Mouse (Mus musculus) lung, adult 2 months (tissue): ENCODE results near the gene Hs3st4. TPM values are rescaled to one million over a fixed set of nuclear protein-coding genes. Genes with fewer than 3 reads are reported as not detected.

Experiments
- DNase-seq: peaks from one replicate; pipeline ENCODE4 v3.0.0; 2022
- H3K4me1 ChIP-seq: fragments of 200-500 bp; 2 replicates; pipeline ENCODE4 v1.6.1; 2011; ENCODE audit warnings: low read length; ENCODE audit not compliant: control insufficient read depth, insufficient read depth
- H3K4me3 ChIP-seq: fragments of 200-500 bp; replicated peaks from 2 replicates; pipeline ENCODE3; 2011; ENCODE audit warnings: low read depth, mild to moderate bottlenecking, control low read depth, low read length; ENCODE audit errors: extremely low read depth
- CTCF ChIP-seq: fragments of 200-500 bp; IDR thresholded peaks from 2 replicates; pipeline ENCODE4 v1.5.1; 2011; ENCODE audit warnings: mild to moderate bottlenecking, low read length, control low read depth; ENCODE audit not compliant: insufficient read depth
- POLR2A ChIP-seq: fragments of 200-500 bp; IDR thresholded peaks from 2 replicates; pipeline ENCODE4 v1.6.1; 2011; ENCODE audit warnings: low read depth, mild to moderate bottlenecking, control low read depth, low read length, borderline replicate concordance; ENCODE audit errors: extremely low read depth
- WGBS: fragments of 180-500 bp; shearing (Covaris S2); methylation state at CpG from one replicate; pipeline ENCODE4 v1.1.7; 2018; 5-methylcytosine and 5-hydroxymethylcytosine counted together
- polyA plus RNA-seq: library from polyadenylated mRNA; depleted of rRNA; stranded (reverse); fragments of >200 nt; gene quantifications from 2 replicates; pipeline ENCODE4 v1.2.3, GENCODE M21; 2012

Gene Hs3st4
- polyA plus RNA-seq, 1 experiment = not detected

GRCm38 (mm10) chr7:123992121-123992520 is 9.5 kb downstream of the Hs3st4 start:
- no peaks in the 10 kb centered on the region for H3K4me1 ChIP-seq
- H3K4me3 ChIP-seq = no peak overlapping the region
- 48% methylated on average over 3 of the region's 3 CpGs for WGBS
- no peak for DNase-seq
- TF ChIP-seq CTCF (no peak), POLR2A (no peak)

DNA sequence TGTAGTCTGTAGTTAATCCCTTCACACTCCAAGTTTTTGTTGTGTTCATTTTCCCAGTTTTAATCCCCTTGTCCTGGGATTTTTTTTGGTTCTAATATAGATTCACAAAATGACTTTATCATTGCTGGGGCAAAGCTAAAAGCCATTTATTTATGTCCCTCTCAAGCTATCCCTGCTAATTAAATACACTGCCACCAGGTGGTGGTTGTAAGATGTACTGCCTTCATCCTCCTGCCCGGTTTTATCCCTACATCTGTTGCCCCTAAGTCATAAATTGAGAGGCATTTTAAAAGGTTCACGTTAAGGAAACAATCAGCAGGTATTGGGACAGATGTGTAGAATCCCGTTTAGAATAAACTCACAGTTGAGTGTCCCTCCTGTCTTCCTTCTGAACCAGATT is 14.6 kb downstream of the Hs3st4 start:
- TF ChIP-seq POLR2A (no peak), CTCF (no peak)
- H3K4me1 ChIP-seq = no peaks in the 10 kb centered on the region
- H3K4me3 ChIP-seq = no peak overlapping the region
- WGBS = 35% methylated on average over 3 of the region's 3 CpGs
- no peak for DNase-seq

DNA sequence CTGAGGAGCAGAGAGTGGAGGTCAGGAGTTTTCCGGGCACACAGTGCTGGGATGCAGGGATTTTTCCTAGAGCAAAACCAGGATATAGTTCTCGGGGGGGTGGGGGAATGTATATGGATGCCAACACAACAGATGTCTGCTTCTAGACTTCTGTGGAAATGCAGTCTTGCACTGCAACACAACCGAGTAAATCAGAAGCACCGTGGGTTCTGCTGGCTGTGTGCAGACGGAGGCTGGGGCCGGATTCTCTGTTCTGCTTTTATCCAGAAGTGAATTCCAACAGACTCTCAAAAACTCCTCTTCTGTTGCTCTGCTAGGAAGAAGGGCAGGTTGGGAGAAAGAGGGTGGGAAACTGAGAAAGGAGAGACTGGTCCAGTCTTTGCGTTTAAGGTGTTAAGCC is 15.9 kb downstream of the Hs3st4 start:
- TF ChIP-seq POLR2A = no peak
- TF ChIP-seq CTCF = no peak
- WGBS = 38% methylated on average over 7 of the region's 7 CpGs
- H3K4me3 ChIP-seq = no peak overlapping the region
- DNase-seq = no peak
- no peaks in the 10 kb centered on the region for H3K4me1 ChIP-seq

DNA sequence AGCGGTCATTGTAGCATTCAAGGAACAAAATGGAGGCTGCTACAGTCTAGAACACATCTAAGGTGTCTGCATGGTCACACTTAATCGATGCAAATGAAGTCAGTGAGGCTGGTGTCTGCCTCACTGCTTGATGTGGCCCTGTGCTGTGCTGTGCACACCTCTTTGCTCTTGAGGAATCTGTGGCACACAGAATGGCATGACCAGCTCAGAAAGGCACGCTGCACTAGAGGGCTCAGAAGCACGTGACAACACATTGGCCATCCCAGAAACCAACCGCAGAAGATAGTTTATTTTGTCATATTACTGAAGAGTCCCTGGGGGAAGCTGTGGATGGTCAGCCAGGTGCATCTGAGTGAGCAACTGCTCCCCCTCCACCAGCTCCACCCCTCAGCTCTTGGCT is 44.2 kb downstream of the Hs3st4 start:
- TF ChIP-seq CTCF (no peak), POLR2A (no peak)
- Histone ChIP-seq H3K4me1 (no peaks in the 10 kb centered on the region), H3K4me3 (no peak overlapping the region)
- no peak for DNase-seq
- WGBS = 72% methylated on average over 5 of the region's 5 CpGs

DNA sequence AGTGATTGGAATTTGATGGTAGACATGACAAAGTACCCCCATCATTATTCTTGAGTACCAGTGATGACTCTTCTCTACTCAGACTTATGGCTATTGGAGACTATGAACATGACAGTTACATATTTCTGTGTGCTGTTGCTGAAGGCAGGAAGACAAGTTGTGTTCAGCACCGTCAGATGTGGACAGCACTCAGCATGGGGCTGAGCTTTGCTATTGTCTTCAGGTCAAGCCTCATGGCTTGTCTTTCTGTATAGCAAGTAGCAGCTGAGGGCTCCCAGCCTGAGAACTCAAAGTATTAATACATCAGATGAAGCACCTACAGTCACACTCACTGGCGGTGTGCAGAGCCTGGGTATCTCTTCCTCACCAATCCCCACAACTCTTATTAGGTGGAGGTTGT is 49.6 kb downstream of the Hs3st4 start:
- DNase-seq = no peak
- TF ChIP-seq POLR2A (no peak), CTCF (no peak)
- H3K4me1 ChIP-seq = no peaks in the 10 kb centered on the region
- WGBS = 38% methylated on average over 2 of the region's 2 CpGs
- H3K4me3 ChIP-seq = no peak overlapping the region

DNA sequence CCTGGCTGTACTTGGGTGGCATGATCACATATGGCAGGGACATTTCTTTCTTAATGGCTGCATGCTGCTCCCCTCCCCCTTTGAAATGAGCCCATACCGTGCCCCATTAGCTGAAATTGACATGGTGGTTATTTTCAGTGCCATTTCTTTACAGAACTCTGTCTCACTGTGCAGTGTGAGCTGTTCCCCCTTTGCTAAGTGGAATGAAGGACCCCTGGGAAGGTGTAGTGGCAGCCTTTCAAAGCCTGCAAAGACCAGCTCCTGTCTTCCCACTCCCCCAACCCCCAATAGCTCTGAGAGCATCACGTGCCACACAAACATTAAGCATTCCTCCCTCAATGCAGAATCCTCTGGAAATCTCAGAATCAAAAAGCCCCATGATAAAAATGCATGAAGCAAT is 50.7 kb downstream of the Hs3st4 start:
- Histone ChIP-seq H3K4me1 (no peaks in the 10 kb centered on the region), H3K4me3 (no peak overlapping the region)
- TF ChIP-seq CTCF (no peak), POLR2A (no peak)
- no peak for DNase-seq
- WGBS = 55% methylated on average over 2 of the region's 2 CpGs

DNA sequence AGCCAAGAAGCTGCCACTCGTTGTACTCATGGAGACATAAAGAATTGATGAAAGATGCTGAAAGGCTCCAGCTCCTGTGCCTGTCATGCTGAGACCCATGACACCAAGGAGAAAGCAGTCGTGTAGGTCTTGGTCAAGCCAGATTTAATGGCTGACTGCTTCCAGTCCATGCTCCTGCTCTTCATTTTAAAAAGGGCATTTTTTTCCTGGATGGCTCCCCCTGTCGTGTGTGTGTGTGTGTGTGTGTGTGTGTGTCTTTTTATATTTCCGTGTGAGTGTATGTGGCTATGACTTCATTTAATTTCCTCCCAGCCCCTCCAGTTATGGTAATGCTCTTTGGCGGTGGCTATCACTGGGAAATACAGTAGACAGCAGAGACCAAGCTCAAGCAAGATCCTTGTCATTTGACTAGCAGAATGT is 54.6 kb downstream of the Hs3st4 start:
- H3K4me3 ChIP-seq = no peak overlapping the region
- WGBS = 56% methylated on average over 5 of the region's 5 CpGs
- no peak for DNase-seq
- TF ChIP-seq POLR2A (no peak), CTCF (no peak)
- no peaks in the 10 kb centered on the region for H3K4me1 ChIP-seq

- no peak for TF ChIP-seq CTCF
- TF ChIP-seq POLR2A = no peak
- Histone ChIP-seq H3K4me1 (no peaks in the 10 kb centered on the region), H3K4me3 (no peak overlapping the region)
- 62% methylated on average over 5 of the region's 5 CpGs for WGBS
- DNase-seq = no peak
These were observed 56.5 kb downstream of the Hs3st4 start for GRCm38 (mm10) chr7:124039142-124039541.

DNA sequence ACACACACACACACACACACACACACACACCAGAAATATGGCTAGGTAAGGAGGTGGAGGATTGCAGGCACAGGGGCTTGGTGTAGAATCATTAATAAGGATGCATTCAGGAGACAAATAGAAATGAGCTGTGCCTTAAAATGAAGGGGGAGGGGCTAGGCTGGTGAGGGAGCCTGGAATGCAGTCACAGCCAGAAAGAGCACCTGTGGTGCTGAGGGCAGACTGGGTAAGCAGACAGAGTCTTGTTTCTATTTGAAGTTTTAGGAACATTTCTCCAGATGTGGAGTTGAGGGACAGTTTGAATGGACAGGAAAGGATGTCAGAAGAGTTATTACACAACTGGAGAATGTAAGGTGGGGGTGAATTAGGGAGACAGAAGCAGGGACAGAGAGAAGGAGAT is 64.7 kb downstream of the Hs3st4 start:
- H3K4me1 ChIP-seq = no peaks in the 10 kb centered on the region
- TF ChIP-seq POLR2A (no peak), CTCF (no peak)
- DNase-seq = no peak
- no peak overlapping the region for H3K4me3 ChIP-seq

DNA sequence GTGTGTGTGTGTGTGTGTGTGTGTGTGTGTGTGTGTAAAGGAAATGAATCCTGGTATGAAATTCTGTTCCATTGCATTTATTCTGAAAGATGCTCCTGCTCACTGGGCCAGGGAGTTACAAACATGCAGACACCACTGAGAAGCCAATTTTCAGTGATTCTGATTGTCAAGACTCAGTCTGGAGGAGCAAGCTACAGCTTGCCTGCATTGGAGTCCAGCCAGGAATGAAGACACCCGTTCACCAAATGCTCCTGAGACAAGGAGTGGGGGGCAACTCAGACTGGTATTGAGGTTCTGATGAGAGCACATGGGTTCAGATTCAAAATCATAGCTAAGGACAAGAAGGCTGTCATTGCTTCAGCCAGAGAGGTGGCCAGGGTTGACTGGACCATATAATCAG is 66.3 kb downstream of the Hs3st4 start:
- no peaks in the 10 kb centered on the region for H3K4me1 ChIP-seq
- 47% methylated on average over 1 of the region's 1 CpGs for WGBS

DNA sequence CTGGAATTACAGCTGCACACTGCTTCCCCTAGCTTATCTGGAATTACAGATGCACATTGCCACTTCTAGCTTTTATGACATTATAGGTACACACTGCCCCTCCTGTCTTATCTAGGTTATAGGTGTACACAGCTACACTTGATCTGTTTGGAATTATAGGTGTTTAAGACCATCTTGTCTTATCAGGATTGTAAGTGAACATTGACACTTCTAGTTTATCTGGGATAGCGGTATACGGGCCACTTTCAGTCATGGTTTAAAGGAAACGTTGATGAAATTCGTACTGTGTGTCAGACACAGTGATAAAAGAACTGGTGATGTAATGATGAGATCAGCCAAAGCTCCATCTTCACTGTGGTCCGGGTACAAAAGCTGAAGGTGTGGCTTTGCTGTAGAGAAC is 67.8 kb downstream of the Hs3st4 start:
- WGBS = 65% methylated on average over 5 of the region's 5 CpGs
- no peak for DNase-seq
- no peaks in the 10 kb centered on the region for H3K4me1 ChIP-seq
- H3K4me3 ChIP-seq = no peak overlapping the region
- TF ChIP-seq CTCF (no peak), POLR2A (no peak)

More for the DNA sequence above, 66.3 kb downstream of the Hs3st4 start:
- no peak overlapping the region for H3K4me3 ChIP-seq
- no peak for TF ChIP-seq POLR2A
- no peak for DNase-seq

- 75% methylated on average over 1 of the region's 1 CpGs for WGBS
- no peak for DNase-seq
- H3K4me1 ChIP-seq = no peaks in the 10 kb centered on the region
- TF ChIP-seq CTCF (no peak), POLR2A (no peak)
- no peak overlapping the region for H3K4me3 ChIP-seq
These were observed 101.1 kb downstream of the Hs3st4 start for GRCm38 (mm10) chr7:124083741-124084140.
